Mouse (Mus musculus) embryonic fibroblast, embryonic 13.5 days (primary cell): ENCODE measurements around the gene Ntn5.

Source experiments
- CTCF ChIP-seq: IDR thresholded peaks from 2 replicates; pipeline ENCODE4 v1.5.1; 2011; ENCODE audit warnings: mild to moderate bottlenecking, control low read depth, low read length, moderate library complexity, borderline replicate concordance; ENCODE audit not compliant: insufficient read depth
- POLR2A ChIP-seq: IDR thresholded peaks from 2 replicates; pipeline ENCODE4 v1.6.1; 2011; ENCODE audit warnings: low read depth, mild to moderate bottlenecking, control low read depth, low read length, moderate library complexity

DNA sequence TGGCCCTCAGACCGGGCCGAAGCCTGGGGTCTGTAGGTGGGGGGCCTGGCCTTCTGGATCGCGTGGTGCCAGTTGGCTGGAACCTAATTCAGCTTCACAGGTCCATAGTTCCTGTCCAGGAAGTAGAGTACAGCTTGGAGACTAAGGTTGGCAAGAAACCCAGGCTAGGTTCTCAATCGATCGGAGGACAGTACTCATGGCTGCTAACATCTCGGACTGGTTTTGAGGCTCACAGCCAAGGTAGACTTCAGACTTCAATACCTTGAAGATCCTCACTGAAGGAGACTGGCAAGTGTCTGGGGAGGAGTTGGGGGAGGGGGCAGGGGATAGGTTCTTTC is 37.4 kb downstream of the Ntn5 start:
- TF ChIP-seq CTCF (no peak), POLR2A (no peak)
